Mouse (Mus musculus): ENCODE measurements around the gene Hmcn2.

Hmcn2 gene

GRCm38 (mm10) chr2:31304801-31305665, 9.2 kb upstream of the Hmcn2 start:
- DNase-seq (ENCODE audit: low spot score in 2 of 2), result no peak

DNA sequence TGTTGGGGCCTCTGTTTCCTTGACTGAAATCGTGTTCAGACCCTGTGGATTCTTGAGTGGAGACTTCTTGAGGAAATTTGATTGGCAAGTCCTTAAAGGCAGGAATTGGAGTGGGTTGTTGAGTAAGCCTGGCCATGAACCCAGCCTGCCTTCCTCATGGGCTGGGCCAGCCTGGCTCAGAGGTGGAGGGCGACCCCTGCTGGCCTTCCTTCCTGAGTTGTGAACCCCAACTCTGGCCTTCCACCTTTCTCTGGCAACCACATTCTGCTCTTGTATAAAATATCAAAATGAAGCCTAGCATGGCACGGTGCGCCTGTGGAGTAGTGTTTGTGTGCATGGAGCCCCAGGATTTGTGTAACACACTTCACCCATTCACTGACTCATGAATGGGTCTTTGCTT, 8.5 kb upstream of the Hmcn2 start:
- DNase-seq (ENCODE audit: low spot score in 2 of 2), result no peak

GRCm38 (mm10) chr2:31308257-31308656, 6.0 kb upstream of the Hmcn2 start:
- DNase-seq (ENCODE audit: low spot score in 2 of 2), result no peak

DNA sequence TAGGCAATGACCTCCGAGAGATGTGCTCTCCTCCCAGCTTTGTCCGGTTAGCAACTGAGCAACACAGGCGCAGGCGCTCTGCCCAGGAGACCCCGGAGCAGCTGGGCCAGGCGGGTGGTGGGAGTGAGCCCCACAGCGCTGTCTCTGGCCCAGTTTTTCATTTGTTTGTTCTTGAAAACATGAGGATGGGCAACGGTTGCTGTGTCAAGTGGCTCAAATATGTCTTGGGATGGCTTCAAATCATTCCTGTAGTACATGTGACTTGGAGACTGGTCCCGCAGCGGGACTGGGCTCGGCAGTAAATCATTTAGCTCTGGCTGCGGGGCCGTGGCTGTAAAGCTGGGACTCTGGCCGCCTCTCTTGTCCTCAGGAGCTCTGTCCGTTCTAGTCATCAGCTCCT, 4.7 kb upstream of the Hmcn2 start:
- no peak for DNase-seq (ENCODE audit: low spot score in 2 of 2)

DNA sequence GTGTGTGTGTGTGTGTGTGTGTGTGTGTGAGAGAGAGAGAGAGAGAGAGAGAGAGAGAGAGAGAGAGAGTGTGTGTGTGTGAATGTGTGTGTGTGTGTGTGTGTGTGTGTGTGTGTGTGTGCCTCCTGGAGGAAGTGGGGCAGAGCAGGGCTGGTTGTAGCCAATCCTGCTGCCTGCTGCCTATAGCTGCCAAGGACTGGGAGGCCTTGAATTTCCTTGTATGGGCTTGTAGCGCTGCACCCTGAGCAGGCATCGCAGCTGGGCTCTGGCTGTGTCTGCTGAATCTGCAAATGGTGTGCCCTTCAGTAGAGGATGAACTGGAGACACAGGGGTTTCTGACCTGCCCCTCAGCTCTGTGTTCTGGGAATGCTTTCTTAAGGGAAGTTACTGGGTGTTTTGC, 3.9 kb downstream of the Hmcn2 start:
- no peak for DNase-seq (ENCODE audit: low spot score in 2 of 2)

GRCm38 (mm10) chr2:31319200-31319599, 5.0 kb downstream of the Hmcn2 start:
- DNase-seq (ENCODE audit: low spot score in 2 of 2), result no peak

DNA sequence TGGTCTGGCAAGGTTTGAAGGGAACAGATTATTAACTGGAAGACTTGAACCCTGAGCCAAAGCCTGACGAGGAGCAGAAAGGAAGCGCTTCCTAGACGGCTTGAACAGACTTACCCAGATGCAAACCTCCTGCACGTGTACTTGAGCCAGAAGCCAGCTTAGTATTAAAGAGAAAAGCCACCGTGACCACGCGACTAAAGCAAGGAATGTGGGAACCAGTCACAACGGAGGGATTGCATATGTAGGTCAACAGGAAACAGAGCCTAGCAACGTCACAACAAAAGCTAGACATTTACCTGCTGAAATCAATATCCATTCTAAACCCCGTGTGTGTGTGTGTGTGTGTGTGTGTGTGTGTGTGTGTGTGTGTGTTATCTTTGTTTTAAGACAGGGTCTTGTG, 13.0 kb downstream of the Hmcn2 start:
- DNase-seq (ENCODE audit: low spot score in 2 of 2), result no peak

GRCm38 (mm10) chr2:31337706-31338330, 23.6 kb downstream of the Hmcn2 start:
- DNase-seq (ENCODE audit: low spot score in 2 of 2), result no peak

DNA sequence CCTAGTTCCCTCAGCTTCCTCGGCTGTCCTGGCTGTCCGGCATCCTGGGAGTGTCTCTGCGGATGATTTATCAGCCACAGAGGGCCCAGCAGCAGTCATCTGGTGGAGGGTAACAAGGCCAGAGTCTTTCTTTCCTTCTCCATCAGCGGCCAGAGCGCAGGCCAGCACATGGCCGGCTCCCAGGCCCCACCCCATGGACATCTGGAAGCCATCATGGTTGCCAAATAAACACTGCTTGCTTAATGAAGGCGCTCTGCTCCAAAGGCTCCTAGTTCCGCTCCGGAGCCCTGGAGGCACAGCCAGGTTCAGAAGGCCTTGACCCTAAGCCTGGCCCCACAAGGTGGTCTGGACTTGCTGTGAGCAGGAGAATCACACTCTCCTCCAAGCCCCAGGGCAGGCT, 25.6 kb downstream of the Hmcn2 start:
- DNase-seq (ENCODE audit: low spot score in 2 of 2), result no peak

GRCm38 (mm10) chr2:31341726-31342535, 27.7 kb downstream of the Hmcn2 start:
- DNase-seq (ENCODE audit: low spot score in 2 of 2), result no peak

GRCm38 (mm10) chr2:31346096-31346495, 31.9 kb downstream of the Hmcn2 start:
- no peak for DNase-seq (ENCODE audit: low spot score in 2 of 2)

- no peak for DNase-seq (ENCODE audit: low spot score in 2 of 2)
Measured at GRCm38 (mm10) chr2:31348373-31348772, 34.2 kb downstream of the Hmcn2 start.

GRCm38 (mm10) chr2:31348850-31349249, 34.6 kb downstream of the Hmcn2 start:
- no peak for DNase-seq (ENCODE audit: low spot score in 2 of 2)

DNA sequence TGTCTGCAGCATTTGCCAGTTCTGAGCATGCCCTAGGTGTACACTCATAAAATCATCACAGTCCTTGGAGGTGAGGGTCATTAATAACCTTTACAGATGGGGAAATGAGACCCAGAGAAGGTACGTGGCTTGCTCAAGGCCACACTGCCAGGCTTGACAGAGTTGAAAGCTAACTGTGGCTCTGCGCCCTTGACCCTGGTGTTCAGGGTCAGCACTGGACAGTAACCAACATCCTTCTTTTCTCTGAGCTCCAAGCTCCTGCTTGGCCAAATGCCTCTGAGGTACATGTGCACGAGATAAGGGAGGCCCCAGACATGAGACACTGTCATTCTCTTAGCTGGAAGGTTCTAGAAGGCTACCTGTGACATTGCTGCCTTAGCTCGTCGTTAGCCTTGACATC, 42.6 kb downstream of the Hmcn2 start:
- DNase-seq (ENCODE audit: low spot score in 2 of 2), result no peak

GRCm38 (mm10) chr2:31359316-31359715, 45.1 kb downstream of the Hmcn2 start:
- no peak for DNase-seq (ENCODE audit: low spot score in 2 of 2)

DNA sequence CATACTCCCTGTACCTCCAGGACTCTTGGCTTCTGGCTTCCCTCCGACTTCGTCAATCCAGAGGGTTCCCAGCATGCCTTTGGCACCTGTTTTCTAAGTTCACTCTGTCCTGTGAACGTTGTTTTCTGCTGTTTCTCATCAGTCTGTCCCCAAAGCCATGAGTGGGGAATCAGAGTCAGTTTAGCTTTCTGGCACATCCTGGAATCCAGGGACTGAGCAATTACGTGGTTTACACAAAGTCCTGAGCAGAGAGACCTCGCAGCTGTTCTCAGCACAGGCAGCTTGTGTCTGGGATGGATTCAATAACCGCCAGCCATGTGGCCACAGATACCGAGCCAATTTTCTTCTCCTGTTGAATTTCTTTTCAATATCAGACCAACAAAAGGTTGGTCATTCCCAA, 53.0 kb downstream of the Hmcn2 start:
- DNase-seq (ENCODE audit: low spot score in 2 of 2), result no peak

DNA sequence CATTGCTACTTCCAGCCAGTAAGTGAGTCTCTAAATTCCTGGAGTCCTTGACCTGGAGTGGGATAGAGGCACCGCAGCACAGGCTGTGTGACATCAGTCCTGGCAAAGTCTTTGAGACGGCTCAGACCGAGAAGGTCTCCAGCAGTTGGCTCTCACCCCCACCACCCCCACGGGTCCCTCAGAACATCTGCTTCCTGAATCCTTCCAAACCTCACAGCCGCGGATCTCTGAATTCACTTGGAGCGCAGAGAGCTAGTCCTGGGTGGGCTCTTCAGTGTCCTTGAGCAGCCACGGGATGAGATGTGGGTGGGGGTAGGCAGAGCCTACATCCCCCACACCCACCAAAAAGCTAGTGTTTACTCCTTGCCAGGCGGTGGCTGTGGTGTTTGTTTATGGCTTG, 57.2 kb downstream of the Hmcn2 start:
- DNase-seq (ENCODE audit: low spot score in 2 of 2), result no peak

- no peak for DNase-seq (ENCODE audit: low spot score in 2 of 2)
Measured at GRCm38 (mm10) chr2:31372186-31372585, 58.0 kb downstream of the Hmcn2 start.

DNA sequence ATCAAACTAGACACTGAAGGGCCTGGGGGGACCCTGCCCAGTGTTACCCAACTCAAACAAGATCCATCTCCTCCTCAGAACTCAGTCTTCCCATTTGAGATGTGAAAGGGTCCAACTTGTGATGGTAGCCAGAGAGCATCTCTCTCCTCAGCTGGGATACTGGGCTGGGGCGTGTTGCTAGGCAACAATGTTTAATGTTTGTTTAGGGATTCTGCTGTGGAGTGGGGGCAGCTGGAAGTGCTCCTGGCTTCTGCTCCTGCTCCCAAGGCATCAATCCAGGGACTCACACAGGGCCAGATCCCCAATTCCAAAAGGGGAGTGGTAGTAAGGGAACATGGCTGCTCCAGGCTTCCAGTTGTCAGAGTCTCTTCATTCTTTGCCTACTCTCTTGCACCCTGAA, 60.2 kb downstream of the Hmcn2 start:
- DNase-seq (ENCODE audit: low spot score in 2 of 2), result no peak

DNA sequence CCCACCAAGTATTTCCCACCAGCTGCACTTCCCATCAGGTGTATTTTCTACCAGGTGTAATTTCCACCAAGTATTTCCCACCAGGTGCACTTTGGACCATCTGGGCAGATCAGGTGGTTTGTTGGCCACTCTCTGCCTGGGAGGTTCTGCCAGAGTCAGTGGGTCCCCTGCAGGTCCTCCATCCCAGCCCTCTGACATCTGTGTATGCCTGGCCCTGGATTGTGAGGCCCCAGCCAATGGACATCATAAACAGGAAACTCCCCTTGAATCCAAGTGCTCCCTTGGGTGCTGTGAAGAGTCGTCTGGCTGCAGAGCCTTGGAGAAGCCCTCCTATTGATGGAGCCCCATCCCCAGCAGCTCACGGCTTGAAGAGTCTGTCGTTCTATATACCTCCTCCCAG, 61.8 kb downstream of the Hmcn2 start:
- DNase-seq (ENCODE audit: low spot score in 2 of 2), result no peak

DNA sequence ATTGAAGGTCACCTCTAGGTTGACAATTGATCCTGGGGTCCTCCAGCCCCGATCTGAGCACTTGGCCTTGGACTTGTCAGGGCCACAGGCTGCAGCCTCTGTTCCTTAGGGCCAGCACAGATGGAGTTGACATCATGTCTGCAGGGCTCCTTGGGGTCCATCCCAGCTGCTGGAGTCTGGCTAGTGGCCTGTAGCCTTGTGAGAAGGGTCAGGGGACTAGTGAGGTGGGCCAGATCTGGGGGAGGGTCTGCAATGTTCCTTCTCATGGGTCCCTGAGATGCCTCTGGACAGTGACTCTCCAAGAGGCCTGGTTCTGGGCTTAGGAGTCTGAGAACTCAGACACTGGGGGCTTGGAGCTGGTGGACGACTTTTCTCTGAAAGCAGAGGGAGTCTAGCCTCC, 63.3 kb downstream of the Hmcn2 start:
- DNase-seq (ENCODE audit: low spot score in 2 of 2), result no peak

- DNase-seq (ENCODE audit: low spot score in 2 of 2), result peak in 1 of 2 experiments; percentile 41
Measured at GRCm38 (mm10) chr2:31381292-31381846, 67.2 kb downstream of the Hmcn2 start.
